Mouse (Mus musculus): ENCODE results near the gene Smg5. TPM values are rescaled to one million over a fixed set of nuclear protein-coding genes. Genes with fewer than 3 reads are reported as not detected.

Smg5 gene
- total and polyA plus RNA-seq, 2 experiments from 2014 or later = 33.8 to 96.5 TPM

DNA sequence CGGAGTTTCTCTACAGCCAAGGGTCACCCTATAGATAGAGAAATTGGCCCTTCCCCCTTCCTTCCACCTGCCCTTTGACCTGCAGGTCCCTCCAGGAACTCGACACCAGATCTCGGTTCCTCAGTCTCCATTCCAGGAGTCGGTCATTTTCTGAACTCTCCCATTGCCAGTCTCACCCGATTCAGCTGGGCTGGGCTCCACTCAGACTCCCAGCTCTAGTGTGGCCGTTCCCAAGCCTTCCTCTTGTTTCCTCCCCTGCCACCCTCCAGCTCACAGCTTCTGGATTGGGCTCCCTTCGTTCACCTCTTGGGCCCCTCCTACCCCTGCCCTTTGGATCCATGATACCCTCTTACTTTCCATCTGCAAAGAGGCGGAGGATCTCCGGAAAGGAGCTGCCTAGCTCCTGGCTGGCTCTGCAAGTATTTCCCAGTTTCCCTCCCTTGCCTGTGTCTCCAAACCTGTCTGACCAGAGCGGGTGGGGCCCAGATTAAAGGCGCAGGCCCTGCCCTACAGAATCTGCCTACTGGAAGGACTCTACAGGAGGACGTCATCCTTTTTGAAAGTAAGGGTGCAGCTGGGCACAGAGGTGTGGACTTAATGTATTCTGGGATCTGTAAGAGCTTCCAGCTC, 1.9 kb upstream of the Smg5 start:
- Histone ChIP-seq H3K36me3 (ENCODE audit: insufficient read depth) (0 out of 2 replicates have a peak, but pooled peaks cover 6% of the 10 kb centered on the region), H3K4me3 (ENCODE audit: low read depth, low read length) (no peak overlapping the region), H3K9me3 (ENCODE audit: low read length) (no peaks in the 10 kb centered on the region), H3K4me1 (ENCODE audit: insufficient read depth) (peaks cover 16% of the 10 kb centered on the region; the same call in 1 of the 2 replicates), H3K27me3 (ENCODE audit: insufficient read depth, low read length) (no peaks in the 10 kb centered on the region), H3K27ac (ENCODE audit: low read depth, low read length) (no peak overlapping the region), H3K4me2 (ENCODE audit: low read depth) (no peak overlapping the region), H3K9ac (no peak overlapping the region)
- WGBS = 71% methylated on average over 12 of the region's 12 CpGs
- TF ChIP-seq CTCF (IDR thresholded peaks at IDR 0.05; ENCODE audit: low read depth) = no peak
- ATAC-seq (no peak), DNase-seq (no peak)

GRCm38 (mm10) chr3:88334902-88335435, 1.1 kb upstream of the Smg5 start:
- H3K9ac ChIP-seq = peak overlapping the region; percentile 88; the same call in 1 of the 2 replicates
- no peaks in the 10 kb centered on the region for H3K9me3 ChIP-seq (ENCODE audit: low read length)
- H3K4me3 ChIP-seq (ENCODE audit: low read depth, low read length) = peak overlapping the region; percentile 89
- H3K4me2 ChIP-seq (ENCODE audit: low read depth) = peak overlapping the region; percentile 78
- peaks cover 16% of the 10 kb centered on the region; the same call in 1 of the 2 replicates for H3K4me1 ChIP-seq (ENCODE audit: insufficient read depth)
- no peaks in the 10 kb centered on the region for H3K27me3 ChIP-seq (ENCODE audit: insufficient read depth, low read length)
- H3K27ac ChIP-seq (ENCODE audit: low read depth, low read length) = no peak overlapping the region
- DNase-seq = no peak
- no peak for TF ChIP-seq CTCF (IDR thresholded peaks at IDR 0.05; ENCODE audit: low read depth)
- no peak for ATAC-seq
- H3K36me3 ChIP-seq (ENCODE audit: insufficient read depth) = no peaks in the 10 kb centered on the region
- WGBS = 35% methylated on average over 3 of the region's 3 CpGs

DNA sequence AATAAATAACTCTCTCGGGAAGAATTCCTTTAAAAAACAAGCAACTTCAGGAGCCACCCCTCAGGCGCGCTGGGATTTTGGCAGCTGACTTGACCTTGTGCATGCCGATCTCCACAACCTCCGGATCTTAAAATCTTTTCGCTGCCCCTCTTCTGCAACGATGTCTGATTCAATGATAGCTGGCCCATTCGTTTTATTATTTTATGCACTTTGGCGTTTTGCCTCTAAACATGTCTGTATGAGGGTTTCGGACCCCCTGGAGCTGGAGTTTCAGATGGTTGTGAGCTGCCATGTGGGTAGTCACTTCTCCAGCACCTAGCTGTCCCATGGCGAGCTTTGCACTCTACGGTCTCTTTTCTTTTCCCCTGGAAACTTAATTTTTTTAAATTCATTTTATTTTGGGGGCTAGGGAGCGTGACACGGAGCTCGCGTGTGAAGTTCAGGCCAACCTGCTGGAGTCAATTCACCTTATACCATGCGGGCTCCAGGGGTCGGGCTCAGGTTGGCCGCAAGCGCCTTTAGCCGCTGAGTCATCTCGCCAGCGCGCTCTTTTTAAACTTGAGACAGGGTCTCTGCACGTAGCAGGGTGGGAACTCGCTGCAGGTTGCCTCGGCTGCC, 515 bp upstream of the Smg5 start:
- TF ChIP-seq CTCF (IDR thresholded peaks at IDR 0.05; ENCODE audit: low read depth) = no peak
- no peaks in the 10 kb centered on the region for H3K9me3 ChIP-seq (ENCODE audit: low read length)
- no peaks in the 10 kb centered on the region for H3K27me3 ChIP-seq (ENCODE audit: insufficient read depth, low read length)
- DNase-seq = no peak
- peak overlapping the region; percentile 78 for H3K4me2 ChIP-seq (ENCODE audit: low read depth)
- peaks cover 16% of the 10 kb centered on the region; the same call in 1 of the 2 replicates for H3K4me1 ChIP-seq (ENCODE audit: insufficient read depth)
- H3K4me3 ChIP-seq (ENCODE audit: low read depth, low read length) = peak overlapping the region; percentile 89
- H3K9ac ChIP-seq = peak overlapping the region; percentile 88
- ATAC-seq = peak; percentile 48
- no peaks in the 10 kb centered on the region for H3K36me3 ChIP-seq (ENCODE audit: insufficient read depth)
- H3K27ac ChIP-seq (ENCODE audit: low read depth, low read length) = peak overlapping the region; percentile 95
- 2% methylated on average over 27 of the region's 27 CpGs for WGBS

DNA sequence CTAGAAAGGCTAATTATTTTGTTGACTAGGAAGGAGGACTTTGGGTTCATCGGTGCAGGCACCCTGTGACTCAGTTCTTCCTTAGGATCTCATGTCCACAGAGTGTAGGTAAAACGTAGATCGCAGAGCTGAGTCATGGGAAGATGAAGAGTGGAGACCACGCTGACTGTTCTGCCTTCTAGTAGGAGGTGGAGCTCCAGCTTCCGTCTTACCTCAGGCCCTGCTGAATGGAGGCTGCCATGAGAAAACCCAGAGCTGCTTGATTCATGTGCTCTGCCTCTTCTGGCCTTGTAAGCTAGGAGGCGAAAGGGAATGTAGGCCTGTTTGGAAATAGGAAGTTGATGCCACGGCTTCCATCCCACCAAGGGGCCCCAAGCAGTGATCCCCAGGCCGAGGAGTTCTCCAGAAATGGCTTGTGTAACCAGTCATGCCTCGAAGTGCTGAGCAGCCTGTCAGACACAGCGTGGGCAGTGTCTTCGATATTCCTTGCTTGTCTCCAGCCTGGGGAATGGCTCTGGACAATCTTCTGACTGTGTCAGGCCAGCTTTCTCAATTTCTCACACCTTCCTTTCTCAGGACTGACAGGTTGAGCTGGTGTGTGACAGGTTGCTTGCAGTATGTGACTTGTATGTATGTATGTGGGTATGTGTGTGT, 1.4 kb downstream of the Smg5 start:
- H3K4me2 ChIP-seq (ENCODE audit: low read depth) = peak overlapping the region; percentile 57; the same call in 1 of the 2 replicates
- TF ChIP-seq CTCF (IDR thresholded peaks at IDR 0.05; ENCODE audit: low read depth) = no peak
- H3K4me3 ChIP-seq (ENCODE audit: low read depth, low read length) = no peak overlapping the region
- H3K4me1 ChIP-seq (ENCODE audit: insufficient read depth) = peaks cover 16% of the 10 kb centered on the region; the same call in 1 of the 2 replicates
- peaks cover 10% of the 10 kb centered on the region for H3K36me3 ChIP-seq (ENCODE audit: insufficient read depth)
- no peak overlapping the region for H3K9ac ChIP-seq
- ATAC-seq = no peak
- no peaks in the 10 kb centered on the region for H3K27me3 ChIP-seq (ENCODE audit: insufficient read depth, low read length)
- no peak overlapping the region for H3K27ac ChIP-seq (ENCODE audit: low read depth, low read length)
- H3K9me3 ChIP-seq (ENCODE audit: low read length) = no peaks in the 10 kb centered on the region
- 86% methylated on average over 11 of the region's 11 CpGs for WGBS
- no peak for DNase-seq

DNA sequence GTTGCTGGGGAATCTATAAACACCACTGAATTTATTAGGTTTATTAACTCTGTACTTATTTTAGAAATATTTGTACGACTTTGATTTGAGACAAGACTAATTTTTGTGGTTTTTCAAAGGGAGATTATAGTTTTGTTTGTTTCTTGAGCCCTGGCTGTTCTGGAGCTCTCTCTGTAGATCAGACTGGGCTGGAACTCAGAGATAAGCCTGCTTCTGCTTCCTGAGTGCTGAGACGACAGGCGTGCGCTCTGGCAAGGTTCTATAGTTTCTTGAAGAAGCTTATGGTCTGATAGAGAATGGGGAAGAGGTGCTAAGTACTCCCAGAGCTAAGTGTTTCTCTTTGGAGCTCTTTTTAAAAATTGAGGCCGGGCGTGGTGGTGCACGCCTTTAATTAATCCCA, 2.3 kb downstream of the Smg5 start:
- H3K4me2 ChIP-seq (ENCODE audit: low read depth) = no peak overlapping the region
- peaks cover 19% of the 10 kb centered on the region for H3K36me3 ChIP-seq (ENCODE audit: insufficient read depth)
- 96% methylated on average over 7 of the region's 7 CpGs for WGBS
- no peak for ATAC-seq
- H3K27ac ChIP-seq (ENCODE audit: low read depth, low read length) = no peak overlapping the region
- DNase-seq = no peak
- no peaks in the 10 kb centered on the region for H3K27me3 ChIP-seq (ENCODE audit: insufficient read depth, low read length)
- H3K4me1 ChIP-seq (ENCODE audit: insufficient read depth) = peaks cover 16% of the 10 kb centered on the region; the same call in 1 of the 2 replicates
- H3K4me3 ChIP-seq (ENCODE audit: low read depth, low read length) = no peak overlapping the region
- H3K9ac ChIP-seq = no peak overlapping the region
- H3K9me3 ChIP-seq (ENCODE audit: low read length) = no peaks in the 10 kb centered on the region
- no peak for TF ChIP-seq CTCF (IDR thresholded peaks at IDR 0.05; ENCODE audit: low read depth)

DNA sequence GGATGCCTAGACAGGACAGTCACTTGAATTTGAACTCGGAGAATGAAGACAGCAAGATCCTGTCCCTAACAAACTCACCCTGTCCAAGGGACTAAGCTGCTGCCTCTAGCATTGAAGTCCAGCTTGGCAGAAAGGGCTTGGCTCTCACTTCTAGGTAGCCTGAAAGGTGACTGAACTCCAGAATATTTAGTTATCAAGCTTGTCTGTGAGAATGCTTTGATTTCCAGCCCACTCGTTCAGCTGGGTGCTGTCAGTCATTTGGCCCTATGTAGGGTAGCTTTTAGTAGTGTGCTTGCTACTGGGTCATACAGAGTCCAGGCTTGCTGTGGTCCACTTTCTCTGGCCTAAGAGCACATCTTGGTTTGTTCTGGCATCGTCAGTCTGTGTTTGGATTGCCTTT, 2.9 kb downstream of the Smg5 start:
- DNase-seq = no peak
- Histone ChIP-seq H3K4me2 (ENCODE audit: low read depth) (no peak overlapping the region), H3K27me3 (ENCODE audit: insufficient read depth, low read length) (no peaks in the 10 kb centered on the region), H3K27ac (ENCODE audit: low read depth, low read length) (no peak overlapping the region), H3K9me3 (ENCODE audit: low read length) (no peaks in the 10 kb centered on the region), H3K4me1 (ENCODE audit: insufficient read depth) (peaks cover 16% of the 10 kb centered on the region; the same call in 1 of the 2 replicates), H3K4me3 (ENCODE audit: low read depth, low read length) (no peak overlapping the region), H3K36me3 (ENCODE audit: insufficient read depth) (peaks cover 25% of the 10 kb centered on the region), H3K9ac (no peak overlapping the region)
- ATAC-seq = no peak
- 73% methylated on average over 3 of the region's 3 CpGs for WGBS
- no peak for TF ChIP-seq CTCF (IDR thresholded peaks at IDR 0.05; ENCODE audit: low read depth)

All from forebrain, postnatal 0 days (tissue).